Mouse (Mus musculus) liver, embryonic 14.5 days (tissue): ENCODE results near the gene Dnal1. TPM values are rescaled to one million over a fixed set of nuclear protein-coding genes. Genes with fewer than 3 reads are reported as not detected.

Experiments
- ATAC-seq: fragments of 200-750 bp; cut with Nextera tagmentation; 2 replicates; pipeline ENCODE4 v1.8.0; 2017; ENCODE audit warnings: moderate number of reproducible peaks, mild to moderate bottlenecking, moderate library complexity; ENCODE audit not compliant: insufficient read depth
- DNase-seq, 3 experiments: peaks; one replicate each; pipeline ENCODE4 v3.0.0-alpha.2; 2012 to 2013; ENCODE audit warnings: low read depth in 3 of 3, low spot score in 3 of 3
- H3K27ac ChIP-seq: fragments of 300-500 bp; sonication (generic); 2 replicates; pipeline ENCODE4 v1.5.1; 2014; ENCODE audit warnings: moderate library complexity, mild to moderate bottlenecking, control low read depth, inconsistent platforms
- H3K27me3 ChIP-seq: fragments of 300-500 bp; sonication (generic); 2 replicates; pipeline ENCODE4 v1.6.1; 2014; ENCODE audit warnings: mild to moderate bottlenecking, low read length, moderate library complexity; ENCODE audit not compliant: control insufficient read depth, insufficient read depth
- H3K36me3 ChIP-seq: fragments of 300-500 bp; sonication (generic); replicated peaks from 2 replicates; pipeline ENCODE4 v1.6.1; 2014; ENCODE audit warnings: low read depth; ENCODE audit not compliant: control insufficient read depth, insufficient read depth
- H3K4me1 ChIP-seq, 2 experiments: fragments of 200-500 bp in 1 of 2; fragments of 300-500 bp in 1 of 2; sonication (generic) in 1 of 2; replicated peaks; 2 replicates each; pipeline ENCODE4 v1.6.1; 2012 to 2014; ENCODE audit warnings: antibody characterized with exemption in 1 of 2, inconsistent platforms in 1 of 2, low read length in 1 of 2; ENCODE audit not compliant: control insufficient read depth in 2 of 2, insufficient read depth in 2 of 2
- H3K4me2 ChIP-seq: fragments of 300-500 bp; sonication (generic); 2 replicates; pipeline ENCODE4 v1.6.1; 2014; ENCODE audit warnings: low read depth, mild to moderate bottlenecking, control low read depth, moderate library complexity
- H3K4me3 ChIP-seq, 2 experiments: fragments of 200-500 bp in 1 of 2; fragments of 300-500 bp in 1 of 2; sonication (generic) in 1 of 2; 2 replicates each; pipeline ENCODE4 v1.5.1; 2012 to 2014; ENCODE audit warnings: low read depth in 2 of 2, low read length in 2 of 2, mild to moderate bottlenecking in 2 of 2, control low read depth in 1 of 2, inconsistent platforms in 1 of 2, moderate library complexity in 1 of 2; ENCODE audit not compliant: insufficient read depth in 1 of 2
- H3K9ac ChIP-seq: fragments of 300-500 bp; sonication (generic); replicated peaks from 2 replicates; pipeline ENCODE4 v1.6.1; 2014; ENCODE audit warnings: mild to moderate bottlenecking, control low read depth, moderate library complexity
- H3K9me3 ChIP-seq: fragments of 300-500 bp; sonication (generic); 2 replicates; pipeline ENCODE4 v1.6.1; 2016; ENCODE audit warnings: low read length, mixed read lengths; ENCODE audit not compliant: control insufficient read depth
- CTCF ChIP-seq: IDR thresholded peaks from 2 replicates; pipeline ENCODE4 v1.5.1; 2016; ENCODE audit warnings: antibody characterized with exemption, low read depth, control low read depth
- EP300 ChIP-seq: IDR thresholded peaks from 2 replicates; pipeline ENCODE4 v1.6.1; 2016; ENCODE audit warnings: antibody characterized with exemption, low read depth
- WGBS: fragments of 180-500 bp; shearing (Covaris S2); extraction: QIAGEN DNeasy Blood & Tissue Kit; methylation state at CpG from one replicate; pipeline ENCODE4 v1.1.7; 2014; ENCODE audit not compliant: insufficient replicate concordance; 5-methylcytosine and 5-hydroxymethylcytosine counted together
- polyA plus RNA-seq, 2 experiments: library from polyadenylated mRNA; depleted of rRNA in 1 of 2; stranded (reverse) in 1 of 2; unstranded in 1 of 2; fragments of >200 nt; fragmentation: Nextera tagmentation in 1 of 2; extraction: Ambion mirVana in 1 of 2; gene quantifications; 2 replicates each; pipeline versions ENCODE4 v1.2.1 to v1.2.3; 2012 to 2014

Gene Dnal1
- polyA plus RNA-seq, 2 experiments = 0.04 to 0.44 TPM

- Histone ChIP-seq H3K4me1 (peaks cover 29 to 35% of the 10 kb centered on the region in 2 experiments), H3K36me3 (peaks cover 81% of the 10 kb centered on the region), H3K9me3 (no peaks in the 10 kb centered on the region), H3K4me2 (no peak overlapping the region), H3K27ac (no peak overlapping the region), H3K4me3 (no peak overlapping the region), H3K27me3 (no peaks in the 10 kb centered on the region), H3K9ac (no peak overlapping the region)
- DNase-seq (no peak), ATAC-seq (no peak)
- WGBS = 79% methylated on average over 11 of the region's 11 CpGs
- TF ChIP-seq EP300 (no peak), CTCF (no peak)
Measured at GRCm38 (mm10) chr12:84154786-84155522, 40.8 kb downstream of the Dnal1 start.

GRCm38 (mm10) chr12:84155523-84155871 lies 41.3 kb downstream of the Dnal1 start:
- Histone ChIP-seq H3K9ac (no peak overlapping the region), H3K27ac (no peak overlapping the region), H3K9me3 (no peaks in the 10 kb centered on the region), H3K4me2 (no peak overlapping the region), H3K4me1 (peaks cover 24 to 30% of the 10 kb centered on the region in 2 experiments), H3K36me3 (peaks cover 84% of the 10 kb centered on the region), H3K4me3 (no peak overlapping the region), H3K27me3 (no peaks in the 10 kb centered on the region)
- ATAC-seq (no peak), DNase-seq (no peak)
- TF ChIP-seq CTCF (no peak), EP300 (no peak)
- 71% methylated on average over 2 of the region's 2 CpGs for WGBS

GRCm38 (mm10) chr12:84156210-84156609 lies 42.0 kb downstream of the Dnal1 start:
- Histone ChIP-seq H3K4me3 (no peak overlapping the region), H3K27me3 (no peaks in the 10 kb centered on the region), H3K9ac (no peak overlapping the region), H3K4me1 (peaks cover 24 to 27% of the 10 kb centered on the region in 2 experiments), H3K4me2 (no peak overlapping the region), H3K9me3 (no peaks in the 10 kb centered on the region), H3K27ac (no peak overlapping the region), H3K36me3 (peaks cover 87% of the 10 kb centered on the region)
- ATAC-seq (no peak), DNase-seq (no peak)
- 92% methylated on average over 18 of the region's 18 CpGs for WGBS
- TF ChIP-seq EP300 (no peak), CTCF (no peak)

GRCm38 (mm10) chr12:84158156-84158555 lies 44.0 kb downstream of the Dnal1 start:
- Histone ChIP-seq H3K4me2 (no peak overlapping the region), H3K27me3 (no peaks in the 10 kb centered on the region), H3K27ac (no peak overlapping the region), H3K9ac (no peak overlapping the region), H3K9me3 (no peaks in the 10 kb centered on the region), H3K36me3 (peaks cover 81% of the 10 kb centered on the region), H3K4me3 (no peak overlapping the region), H3K4me1 (peaks cover 17 to 19% of the 10 kb centered on the region in 2 experiments)
- DNase-seq (no peak), ATAC-seq (no peak)
- WGBS = 73% methylated on average over 14 of the region's 14 CpGs
- TF ChIP-seq EP300 (no peak), CTCF (no peak)

- H3K36me3 ChIP-seq = peaks cover 69% of the 10 kb centered on the region
- H3K4me3 ChIP-seq = no peak overlapping the region
- DNase-seq (no peak), ATAC-seq (no peak)
- no peak overlapping the region for H3K9ac ChIP-seq
- WGBS = 90% methylated on average over 8 of the region's 8 CpGs
- H3K9me3 ChIP-seq = no peaks in the 10 kb centered on the region
- TF ChIP-seq CTCF = no peak
- TF ChIP-seq EP300 = no peak
- H3K4me1 ChIP-seq = peaks cover 13 to 15% of the 10 kb centered on the region in 2 experiments
- H3K4me2 ChIP-seq = no peak overlapping the region
- no peaks in the 10 kb centered on the region for H3K27me3 ChIP-seq
- no peak overlapping the region; the same call in 1 of the 2 replicates for H3K27ac ChIP-seq
Measured at GRCm38 (mm10) chr12:84160491-84160890, 46.3 kb downstream of the Dnal1 start.
